Comparison of ENCODE assay signal across 9 mouse cellular contexts in the genomic region with DNA sequence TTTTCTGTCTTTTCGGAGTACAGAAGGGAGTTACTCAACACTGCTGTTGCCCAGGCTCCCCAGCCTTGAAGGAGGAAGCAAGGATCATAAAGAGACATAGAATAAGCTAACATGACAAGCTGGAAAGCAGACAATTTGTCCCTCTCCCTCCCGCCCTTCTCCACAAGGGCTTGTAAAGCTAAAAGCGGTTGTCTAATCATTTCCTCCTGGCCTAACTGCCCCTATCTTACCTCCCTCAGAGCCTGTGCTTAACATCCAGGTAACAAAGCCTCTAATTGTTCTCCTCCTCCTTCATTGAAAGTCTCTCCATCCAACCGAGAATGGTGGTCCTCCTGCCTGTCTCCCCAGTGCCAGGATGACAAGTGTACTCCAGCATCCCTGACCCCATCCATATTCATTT. TPM values are rescaled to one million over a fixed set of nuclear protein-coding genes. Genes with fewer than 3 reads are reported as not detected.
DNase-seq lines count a peak whose midpoint lies in the region; ATAC-seq lines count a peak whose summit lies in the region.
"Had no signal": no experiment of that assay in that cellular context is flagged by ENCODE, and none has a peak within 500 bp of the region (broad histone marks: within the 10 kb centered on the region; RNA-seq: fewer than 3 reads in every experiment).

No protein-coding gene starts in this region.

- 34% methylated on average over 4 of the region's 4 CpGs for WGBS in lung, embryonic 15.5 days
- 65% methylated on average over 4 of the region's 4 CpGs for WGBS in forebrain, embryonic 11.5 days
- 36% methylated on average over 4 of the region's 4 CpGs for WGBS in limb, embryonic 15.5 days
- 45% methylated on average over 4 of the region's 4 CpGs for WGBS in stomach, embryonic 15.5 days

- H3K9me3 ChIP-seq in lung, embryonic 15.5 days = no peaks in the 10 kb centered on the region
- H3K9me3 ChIP-seq in forebrain, embryonic 11.5 days (ENCODE audit: control insufficient read depth, low read length) = no peaks in the 10 kb centered on the region
- H3K9me3 ChIP-seq in limb, embryonic 15.5 days = no peaks in the 10 kb centered on the region
- H3K9me3 ChIP-seq in stomach, embryonic 15.5 days = no peaks in the 10 kb centered on the region

- peak overlapping the region; percentile 75; the same call in 1 of the 2 replicates for H3K4me3 ChIP-seq in lung, embryonic 15.5 days
- no peak overlapping the region for H3K4me3 ChIP-seq in forebrain, embryonic 11.5 days (ENCODE audit: low read depth, low read length)
- H3K4me3 ChIP-seq in limb, embryonic 15.5 days = peak overlapping the region; percentile 60; the same call in 1 of the 2 replicates
- H3K4me3 ChIP-seq in stomach, embryonic 15.5 days (replicated peaks) = no peak overlapping the region

- H3K27ac ChIP-seq in lung, embryonic 15.5 days = no peak overlapping the region
- H3K27ac ChIP-seq in forebrain, embryonic 11.5 days (ENCODE audit: low read depth, low read length) = no peak overlapping the region
- 0 out of 2 replicates have a peak overlapping the region, but pooled peaks have one; percentile 19 for H3K27ac ChIP-seq in limb, embryonic 15.5 days
- 0 out of 2 replicates have a peak overlapping the region, but pooled peaks have one; percentile 26 for H3K27ac ChIP-seq in stomach, embryonic 15.5 days

- no peaks in the 10 kb centered on the region for H3K27me3 ChIP-seq in lung, embryonic 15.5 days
- H3K27me3 ChIP-seq in forebrain, embryonic 11.5 days (ENCODE audit: control insufficient read depth, insufficient read depth, low read length) = no peaks in the 10 kb centered on the region
- no peaks in the 10 kb centered on the region for H3K27me3 ChIP-seq in limb, embryonic 15.5 days
- H3K27me3 ChIP-seq in stomach, embryonic 15.5 days (replicated peaks) = no peaks in the 10 kb centered on the region

- peak overlapping the region; percentile 86 for H3K4me2 ChIP-seq in lung, embryonic 15.5 days
- H3K4me2 ChIP-seq in forebrain, embryonic 11.5 days (ENCODE audit: low read depth, low read length, severe bottlenecking) = peak overlapping the region; percentile 79; the same call in 1 of the 2 replicates
- H3K4me2 ChIP-seq in limb, embryonic 15.5 days = peak overlapping the region; percentile 88; the same call in 1 of the 2 replicates
- peak overlapping the region; percentile 91 for H3K4me2 ChIP-seq in stomach, embryonic 15.5 days

- H3K9ac ChIP-seq in lung, embryonic 15.5 days = peak overlapping the region; percentile 71
- H3K9ac ChIP-seq in forebrain, embryonic 11.5 days (ENCODE audit: low read length) = 0 out of 2 replicates have a peak overlapping the region, but pooled peaks have one; percentile 20
- no peak overlapping the region for H3K9ac ChIP-seq in limb, embryonic 15.5 days
- H3K9ac ChIP-seq in stomach, embryonic 15.5 days = no peak overlapping the region

- ATAC-seq in lung, embryonic 15.5 days (ENCODE audit: borderline replicate concordance, extremely low read depth, low FRiP score, low TSS enrichment) = no peak
- no peak for ATAC-seq in forebrain, embryonic 11.5 days (replicated peaks; ENCODE audit: low FRiP score)
- ATAC-seq in limb, embryonic 15.5 days (ENCODE audit: insufficient number of reproducible peaks, low FRiP score, low TSS enrichment, low read depth) = no peak
- no peak for ATAC-seq in stomach, embryonic 15.5 days (ENCODE audit: insufficient read depth, low FRiP score, low read depth)

- H3K36me3 ChIP-seq in lung, embryonic 15.5 days = peaks cover 26% of the 10 kb centered on the region
- no peaks in the 10 kb centered on the region; the same call in 1 of the 2 replicates for H3K36me3 ChIP-seq in forebrain, embryonic 11.5 days (ENCODE audit: control insufficient read depth, insufficient read depth, low read length)
- peaks cover 32% of the 10 kb centered on the region for H3K36me3 ChIP-seq in limb, embryonic 15.5 days
- H3K36me3 ChIP-seq in stomach, embryonic 15.5 days = peaks cover 12% of the 10 kb centered on the region; the same call in 1 of the 2 replicates

- DNase-seq in lung, postnatal 10 days = no peak
- peak; percentile 35 for DNase-seq in forebrain, embryonic 11.5 days (ENCODE audit: low spot score)
- DNase-seq in spleen, adult 12 weeks (ENCODE audit: low spot score) = no peak
- no peak for DNase-seq in gastrocnemius, postnatal 14 days
- DNase-seq in layer of hippocampus, postnatal 14 days (ENCODE audit: low spot score in 2 of 2) = no peak
- DNase-seq: kidney, postnatal 36 days had no signal

- intact Hi-C loops in gastrocnemius, postnatal 14 days (cut with DNase I; ENCODE audit: low total_unique reads) = loop anchor here (5.0 kb wide), 1 partner anchor 36 kb away; no protein-coding TSS in a partner anchor

- H3K4me1 ChIP-seq in lung, embryonic 15.5 days = peaks cover 31% of the 10 kb centered on the region
- H3K4me1 ChIP-seq in forebrain, embryonic 11.5 days (replicated peaks; ENCODE audit: control insufficient read depth, insufficient read depth, low read length) = 0 out of 2 replicates have a peak, but pooled peaks cover 5% of the 10 kb centered on the region
- peaks cover 23% of the 10 kb centered on the region for H3K4me1 ChIP-seq in limb, embryonic 15.5 days
- peaks cover 19% of the 10 kb centered on the region; the same call in 1 of the 2 replicates for H3K4me1 ChIP-seq in stomach, embryonic 15.5 days

RNA-seq across cellular contexts. Expression of gene G6pc3, which starts 1.4 kb away (rescaled TPM):
- 31.5 and 33.3 TPM in 2 replicates for polyA plus RNA-seq in lung, embryonic 15.5 days (2015; fragmentation: Nextera tagmentation; extraction: Ambion mirVana)
- polyA plus RNA-seq in forebrain, embryonic 11.5 days (2014; fragmentation: Nextera tagmentation; extraction: Ambion mirVana) = 30.6 and 32.2 TPM in 2 replicates
- 25.1 and 27.6 TPM in 2 replicates for polyA plus RNA-seq in limb, embryonic 15.5 days (2015; fragmentation: Nextera tagmentation; extraction: Ambion mirVana)
- polyA plus RNA-seq in stomach, embryonic 15.5 days (2015; fragmentation: Nextera tagmentation; extraction: Ambion mirVana) = 29.6 and 32.1 TPM in 2 replicates
- total RNA-seq in gastrocnemius, postnatal 14 days (2021) = 10 to 100 TPM; 36.1 to 36.2 TPM
- total RNA-seq in layer of hippocampus, postnatal 14 days (2021) = 10 to 100 TPM; 49.2 to 49.5 TPM

RNA-seq across cellular contexts. Expression of gene Lsm12, which starts 5.8 kb away (rescaled TPM):
- polyA plus RNA-seq in lung, embryonic 15.5 days (2015; fragmentation: Nextera tagmentation; extraction: Ambion mirVana) = 112 and 136 TPM in 2 replicates
- polyA plus RNA-seq in forebrain, embryonic 11.5 days (2014; fragmentation: Nextera tagmentation; extraction: Ambion mirVana) = 73.2 and 78.7 TPM in 2 replicates
- polyA plus RNA-seq in limb, embryonic 15.5 days (2015; fragmentation: Nextera tagmentation; extraction: Ambion mirVana) = 119 and 130 TPM in 2 replicates
- polyA plus RNA-seq in stomach, embryonic 15.5 days (2015; fragmentation: Nextera tagmentation; extraction: Ambion mirVana) = 110 and 112 TPM in 2 replicates
- total RNA-seq in gastrocnemius, postnatal 14 days (2021) = 10 to 100 TPM; 69.9 to 76.0 TPM
- total RNA-seq in layer of hippocampus, postnatal 14 days (2021) = 10 to 100 TPM; 65.9 to 72.8 TPM

RNA-seq across cellular contexts. Expression of gene Tmem101, which starts 34.6 kb away (rescaled TPM):
- 31.9 and 36.5 TPM in 2 replicates for polyA plus RNA-seq in lung, embryonic 15.5 days (2015; fragmentation: Nextera tagmentation; extraction: Ambion mirVana)
- polyA plus RNA-seq in forebrain, embryonic 11.5 days (2014; fragmentation: Nextera tagmentation; extraction: Ambion mirVana) = 35.7 and 38.9 TPM in 2 replicates
- polyA plus RNA-seq in limb, embryonic 15.5 days (2015; fragmentation: Nextera tagmentation; extraction: Ambion mirVana) = 37.5 and 40.3 TPM in 2 replicates
- 28.0 and 28.3 TPM in 2 replicates for polyA plus RNA-seq in stomach, embryonic 15.5 days (2015; fragmentation: Nextera tagmentation; extraction: Ambion mirVana)
- total RNA-seq in gastrocnemius, postnatal 14 days (2021) = 10 to 100 TPM; 15.1 to 16.5 TPM
- 10 to 100 TPM; 26.4 to 29.2 TPM for total RNA-seq in layer of hippocampus, postnatal 14 days (2021)

RNA-seq across cellular contexts. Expression of gene Hdac5, which starts 39.1 kb away (rescaled TPM):
- polyA plus RNA-seq in lung, embryonic 15.5 days (2015; fragmentation: Nextera tagmentation; extraction: Ambion mirVana) = 71.3 and 76.7 TPM in 2 replicates
- polyA plus RNA-seq in forebrain, embryonic 11.5 days (2014; fragmentation: Nextera tagmentation; extraction: Ambion mirVana) = 35.0 and 36.8 TPM in 2 replicates
- 94.1 and 96.7 TPM in 2 replicates for polyA plus RNA-seq in limb, embryonic 15.5 days (2015; fragmentation: Nextera tagmentation; extraction: Ambion mirVana)
- 68.7 and 71.3 TPM in 2 replicates for polyA plus RNA-seq in stomach, embryonic 15.5 days (2015; fragmentation: Nextera tagmentation; extraction: Ambion mirVana)
- 10 to 100 TPM; 59.5 to 65.6 TPM for total RNA-seq in gastrocnemius, postnatal 14 days (2021)
- 100 to 1,000 TPM; 171 to 197 TPM for total RNA-seq in layer of hippocampus, postnatal 14 days (2021)

RNA-seq across cellular contexts. Expression of gene Nags, which starts 45.5 kb away (rescaled TPM):
- 0.46 and 0.67 TPM in 2 replicates for polyA plus RNA-seq in lung, embryonic 15.5 days (2015; fragmentation: Nextera tagmentation; extraction: Ambion mirVana)
- polyA plus RNA-seq in forebrain, embryonic 11.5 days (2014; fragmentation: Nextera tagmentation; extraction: Ambion mirVana) = not detected in 2 replicates
- polyA plus RNA-seq in limb, embryonic 15.5 days (2015; fragmentation: Nextera tagmentation; extraction: Ambion mirVana) = 0.12 and 0.14 TPM in 2 replicates
- 6.2 and 6.5 TPM in 2 replicates for polyA plus RNA-seq in stomach, embryonic 15.5 days (2015; fragmentation: Nextera tagmentation; extraction: Ambion mirVana)
- not detected for total RNA-seq in gastrocnemius, postnatal 14 days (2021)
- not detected for total RNA-seq in layer of hippocampus, postnatal 14 days (2021)

Comparison
In these comparisons a context has a peak if more than half of its experiments do, and no peak if none do; other contexts are left out.
1. H3K27ac ChIP-seq: peak in limb, embryonic 15.5 days (single experiment) and stomach, embryonic 15.5 days (single experiment); none in lung, embryonic 15.5 days (single experiment) and forebrain, embryonic 11.5 days (single experiment).
2. H3K4me3 ChIP-seq: peak in lung, embryonic 15.5 days (single experiment) and limb, embryonic 15.5 days (single experiment); none in forebrain, embryonic 11.5 days (single experiment) and stomach, embryonic 15.5 days (single experiment).
3. H3K9ac ChIP-seq: peak in lung, embryonic 15.5 days (single experiment) and forebrain, embryonic 11.5 days (single experiment); none in limb, embryonic 15.5 days (single experiment) and stomach, embryonic 15.5 days (single experiment).
4. Peak in every context shown above with its lines, with median percentiles within 50 percentile points of each other: H3K4me2 ChIP-seq.